Mouse (Mus musculus) bone marrow macrophage, adult 2 months (primary cell): Measurements from ENCODE around the gene Tmem199.

ENCODE experiments used
- CTCF ChIP-seq: IDR thresholded peaks from 2 replicates; pipeline ENCODE4 v1.5.1; 2012; ENCODE audit warnings: low read depth, mild to moderate bottlenecking, low read length, moderate library complexity
- POLR2A ChIP-seq: IDR thresholded peaks from 2 replicates; pipeline ENCODE4 v1.6.1; 2012; ENCODE audit warnings: mild to moderate bottlenecking, low read depth, low read length, borderline replicate concordance

GRCm38 (mm10) chr11:78515549-78516325 lies 3.8 kb upstream of the Tmem199 start:
- TF ChIP-seq CTCF (0 out of 2 replicates have a peak, but pooled peaks have one; percentile 27), POLR2A (no peak)
